Mouse (Mus musculus) megakaryocyte, adult 5-6 weeks (primary cell): ENCODE measurements around the gene Serpinb1a. TPM values are rescaled to one million over a fixed set of nuclear protein-coding genes. Genes with fewer than 3 reads are reported as not detected.

Experiments
- ATAC-seq: 2 replicates; pipeline ENCODE4 v1.8.0; 2016; ENCODE audit warnings: mild to moderate bottlenecking, inconsistent platforms; ENCODE audit not compliant: poor library complexity, severe bottlenecking
- total RNA-seq, 2 experiments: library from RNA; stranded (forward) in 1 of 2; stranded (reverse) in 1 of 2; fragments of 153-499, 151-499 nt in 1 of 2; fragments of 221-1000, 200-1000 nt in 1 of 2; gene quantifications; 2 replicates each; pipeline versions ENCODE4 v1.2.3 to v1.2.4; 2015 to 2017

The Serpinb1a gene
- total RNA-seq, 2 experiments from 2014 or later = 147 to 189 TPM

- ATAC-seq = peak; percentile 52
Measured at GRCm38 (mm10) chr13:32800859-32801258, 50.1 kb downstream of the Serpinb1a start.

- ATAC-seq = no peak
Measured at GRCm38 (mm10) chr13:32799131-32799530, 51.9 kb downstream of the Serpinb1a start.

- ATAC-seq = no peak
Measured at GRCm38 (mm10) chr13:32797085-32797484, 53.9 kb downstream of the Serpinb1a start.

- no peak for ATAC-seq
Measured at GRCm38 (mm10) chr13:32795166-32795565, 55.8 kb downstream of the Serpinb1a start.

- no peak for ATAC-seq
Measured at GRCm38 (mm10) chr13:32794619-32795018, 56.4 kb downstream of the Serpinb1a start.

Other genes with a start within 250 kb of the Serpinb1a start
- gene Mylk4, start 67.2 kb downstream of the Serpinb1a start, total RNA-seq (2015) = not detected in 2 replicates
- not detected in 2 replicates for gene Mylk4, start 67.2 kb downstream of the Serpinb1a start, total RNA-seq (2017)
- 8.8 and 11.8 TPM in 2 replicates for gene Wrnip1, start 49.1 kb downstream of the Serpinb1a start, total RNA-seq (2015)
- 22.6 and 27.5 TPM in 2 replicates for gene Wrnip1, start 49.1 kb downstream of the Serpinb1a start, total RNA-seq (2017)
- not detected in 2 replicates for gene D930007J09Rik, start 48.3 kb downstream of the Serpinb1a start, total RNA-seq (2015)
- gene D930007J09Rik, start 48.3 kb downstream of the Serpinb1a start, total RNA-seq (2017) = not detected in 2 replicates
- not detected in 2 replicates for gene Serpinb1c, start 47.0 kb upstream of the Serpinb1a start, total RNA-seq (2015)
- not detected in 2 replicates for gene Serpinb1c, start 47.0 kb upstream of the Serpinb1a start, total RNA-seq (2017)
- gene Serpinb6b, start 114.0 kb upstream of the Serpinb1a start, total RNA-seq (2015) = 1.6 and 1.7 TPM in 2 replicates
- 1.9 and 7.2 TPM in 2 replicates for gene Serpinb6b, start 114.0 kb upstream of the Serpinb1a start, total RNA-seq (2017)
- gene Serpinb9, start 152.1 kb upstream of the Serpinb1a start, total RNA-seq (2015) = 2.7 and 4.2 TPM in 2 replicates
- 1.9 TPM in 2 replicates for gene Serpinb9, start 152.1 kb upstream of the Serpinb1a start, total RNA-seq (2017)
- 0.27 TPM in 1 of 2 replicates, not detected in the other for gene Serpinb9b, start 176.2 kb upstream of the Serpinb1a start, total RNA-seq (2015)
- gene Serpinb9b, start 176.2 kb upstream of the Serpinb1a start, total RNA-seq (2017) = not detected in 2 replicates
- gene Serpinb1b, start 227.4 kb upstream of the Serpinb1a start, total RNA-seq (2015) = 0.07 TPM in 1 of 2 replicates, not detected in the other
- 0.12 TPM in 1 of 2 replicates, not detected in the other for gene Serpinb1b, start 227.4 kb upstream of the Serpinb1a start, total RNA-seq (2017)